Mouse (Mus musculus) kidney, adult 2 months (tissue): ENCODE results near the gene Brap. TPM values are rescaled to one million over a fixed set of nuclear protein-coding genes. Genes with fewer than 3 reads are reported as not detected.
"Not testable (repeated sequence)": the region's sequence is repeated elsewhere in the genome, so short reads cannot be mapped to it uniquely, and the experiment has no call there.

Experiments
- DNase-seq: peaks from one replicate; pipeline ENCODE4 v3.0.0; 2021
- H3K27ac ChIP-seq: fragments of 200-500 bp; 2 replicates; pipeline ENCODE4 v1.5.1; 2012; ENCODE audit warnings: low read depth, low read length, control low read depth, inconsistent platforms; ENCODE audit not compliant: insufficient read depth
- H3K27me3 ChIP-seq: fragments of 200-500 bp; replicated peaks from 2 replicates; pipeline ENCODE4 v1.6.1; 2012; ENCODE audit warnings: mild to moderate bottlenecking, moderate library complexity, low read length, inconsistent platforms; ENCODE audit not compliant: control insufficient read depth, insufficient read depth
- H3K36me3 ChIP-seq: fragments of 200-500 bp; 2 replicates; pipeline ENCODE4 v1.6.1; 2012; ENCODE audit warnings: mild to moderate bottlenecking, moderate library complexity, low read length, inconsistent platforms; ENCODE audit not compliant: control insufficient read depth, insufficient read depth
- H3K4me1 ChIP-seq: fragments of 200-500 bp; 2 replicates; pipeline ENCODE4 v1.6.1; 2011; ENCODE audit warnings: low read length; ENCODE audit not compliant: control insufficient read depth, insufficient read depth
- H3K4me3 ChIP-seq: fragments of 200-500 bp; 2 replicates; pipeline ENCODE4 v1.5.1; 2011; ENCODE audit warnings: mild to moderate bottlenecking, low read depth, low read length, control low read depth; ENCODE audit not compliant: insufficient read depth
- CTCF ChIP-seq: fragments of 200-500 bp; conservative IDR thresholded peaks from 2 replicates; pipeline ENCODE4 v1.5.1; 2011; ENCODE audit warnings: low read depth, mild to moderate bottlenecking, control low read depth, low read length, moderate library complexity, mixed read lengths; ENCODE audit not compliant: insufficient read depth, insufficient read length
- POLR2A ChIP-seq: fragments of 200-500 bp; IDR thresholded peaks from one replicate; pipeline ENCODE4 v1.6.1; 2011; ENCODE audit warnings: low read depth, low read length, control low read depth
- WGBS: fragments of 180-500 bp; shearing (Covaris S2); methylation state at CpG from one replicate; pipeline ENCODE4 v1.1.7; 2018; 5-methylcytosine and 5-hydroxymethylcytosine counted together
- polyA plus RNA-seq: library from polyadenylated mRNA; depleted of rRNA; stranded (reverse); fragments of >200 nt; gene quantifications from 2 replicates; pipeline ENCODE4 v1.2.3, GENCODE M21; 2012; rRNA removed

Brap gene
- 44.0 and 50.1 TPM in 2 replicates for polyA plus RNA-seq

DNA sequence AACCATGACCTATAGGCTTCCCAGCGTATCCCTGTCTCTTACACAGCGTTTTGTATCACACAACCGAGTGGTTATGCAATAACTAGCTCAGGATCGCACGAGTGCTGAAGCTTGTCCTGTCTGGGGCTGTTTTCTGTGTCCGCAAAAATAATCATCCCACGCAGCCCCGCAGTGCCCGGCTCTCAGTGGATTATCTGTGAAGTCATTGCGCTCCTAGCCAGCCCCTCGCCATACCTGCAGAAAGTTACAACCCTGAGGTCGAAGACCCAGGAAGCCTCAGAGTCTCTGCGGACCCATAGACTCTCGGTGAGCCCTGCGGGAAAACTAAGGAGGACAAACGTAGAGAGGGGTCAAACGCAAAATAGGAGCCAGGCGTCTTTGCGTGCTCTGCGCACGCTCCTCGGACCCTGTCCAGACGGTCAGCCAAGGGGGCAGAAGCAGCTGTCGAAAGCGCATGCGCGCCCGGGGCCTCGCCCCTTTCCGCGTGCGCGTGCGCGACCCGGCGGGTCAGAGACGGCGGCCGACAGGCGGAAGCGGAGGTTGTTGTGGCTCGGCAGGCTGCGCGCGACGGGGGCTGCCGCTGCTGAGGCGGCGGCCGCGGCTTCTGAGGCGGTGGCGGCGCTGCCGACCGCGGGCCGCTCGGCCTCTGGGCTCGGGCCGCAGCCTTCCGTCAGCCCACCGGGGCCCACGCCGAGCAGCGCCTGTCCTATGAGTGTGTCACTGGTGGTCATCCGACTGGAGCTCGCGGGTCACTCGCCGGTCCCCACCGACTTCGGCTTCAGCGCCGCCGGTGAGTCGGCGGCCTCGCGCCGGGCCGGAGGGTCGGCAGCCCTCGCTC, at the start of gene Brap, which contains the start of gene Acad10:
Gene Brap, plus strand, starts transcription at position 505 of the 838 bp plus-strand sequence.
Gene Acad10, minus strand, starts transcription at position 456 of the 838 bp plus-strand sequence.
- peak; percentile 97 for DNase-seq
- H3K27ac ChIP-seq, result peak within 1 kb of the TSS; percentile 79
- under 1% methylated on average over 85 of the region's 85 CpGs for WGBS
- peak within 1 kb of the TSS; percentile 61 for H3K4me3 ChIP-seq
- peaks cover 12% of the 10 kb centered on the region; the same call in 1 of the 2 replicates for H3K4me1 ChIP-seq
- peaks cover 3% of the 10 kb centered on the region for H3K36me3 ChIP-seq
- TF ChIP-seq CTCF, result no peak
- peak; percentile 52 for TF ChIP-seq POLR2A
- no peaks in the 10 kb centered on the region for H3K27me3 ChIP-seq

DNA sequence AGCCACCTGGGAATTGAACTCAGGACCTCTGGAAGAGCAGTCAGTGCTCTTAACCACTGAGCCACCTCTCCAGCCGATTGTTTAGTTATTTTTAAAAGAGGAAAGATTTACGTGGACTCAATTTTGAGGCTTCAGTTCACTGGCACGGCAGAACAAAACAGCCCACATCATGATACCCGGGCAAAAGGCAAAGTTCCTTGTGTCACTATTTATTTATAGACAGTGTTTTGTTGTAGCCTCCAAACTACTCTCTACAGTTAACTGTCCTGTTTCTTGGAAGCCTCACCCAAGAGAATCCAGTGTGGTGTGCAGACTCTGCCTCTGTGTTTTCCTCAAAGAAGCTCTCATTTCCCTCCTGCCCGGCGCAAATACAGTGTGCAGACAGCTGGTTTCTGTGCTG, 48.3 kb upstream of the Brap start:
- 67% methylated on average over 6 of the region's 6 CpGs for WGBS
- Histone ChIP-seq H3K4me3 (no peak overlapping the region), H3K27me3 (no peaks in the 10 kb centered on the region), H3K36me3 (no peaks in the 10 kb centered on the region), H3K27ac (no peak overlapping the region), H3K4me1 (no peaks in the 10 kb centered on the region)
- TF ChIP-seq POLR2A (no peak), CTCF (no peak)
- DNase-seq, result peak; percentile 60

DNA sequence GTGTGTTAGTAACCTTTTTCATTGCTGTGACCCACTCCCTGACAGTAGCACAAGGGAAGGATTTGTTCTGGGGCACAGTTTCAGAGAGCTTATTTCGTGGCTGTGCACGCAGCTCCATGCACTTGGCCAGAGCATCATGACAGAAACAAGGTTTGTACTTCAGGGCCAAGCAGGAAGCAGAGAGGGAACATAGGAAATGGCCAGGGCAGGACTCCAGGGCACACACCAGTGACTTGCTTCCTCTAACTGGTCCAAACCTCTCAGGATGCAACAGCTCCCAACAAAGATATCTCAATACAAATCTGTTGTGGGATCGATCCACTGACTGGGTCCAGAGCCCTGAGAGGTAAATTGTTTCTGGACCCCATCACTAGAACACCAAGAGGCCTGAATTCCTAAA, 45.4 kb upstream of the Brap start:
- not testable (repeated sequence) for H3K4me3 ChIP-seq, H3K4me1 ChIP-seq, H3K36me3 ChIP-seq, H3K27me3 ChIP-seq
- H3K27ac ChIP-seq, result peak overlapping the region; percentile 54; the same call in 1 of the 2 replicates
- 64% methylated on average over 3 of the region's 3 CpGs for WGBS
- DNase-seq, result peak; percentile 47

DNA sequence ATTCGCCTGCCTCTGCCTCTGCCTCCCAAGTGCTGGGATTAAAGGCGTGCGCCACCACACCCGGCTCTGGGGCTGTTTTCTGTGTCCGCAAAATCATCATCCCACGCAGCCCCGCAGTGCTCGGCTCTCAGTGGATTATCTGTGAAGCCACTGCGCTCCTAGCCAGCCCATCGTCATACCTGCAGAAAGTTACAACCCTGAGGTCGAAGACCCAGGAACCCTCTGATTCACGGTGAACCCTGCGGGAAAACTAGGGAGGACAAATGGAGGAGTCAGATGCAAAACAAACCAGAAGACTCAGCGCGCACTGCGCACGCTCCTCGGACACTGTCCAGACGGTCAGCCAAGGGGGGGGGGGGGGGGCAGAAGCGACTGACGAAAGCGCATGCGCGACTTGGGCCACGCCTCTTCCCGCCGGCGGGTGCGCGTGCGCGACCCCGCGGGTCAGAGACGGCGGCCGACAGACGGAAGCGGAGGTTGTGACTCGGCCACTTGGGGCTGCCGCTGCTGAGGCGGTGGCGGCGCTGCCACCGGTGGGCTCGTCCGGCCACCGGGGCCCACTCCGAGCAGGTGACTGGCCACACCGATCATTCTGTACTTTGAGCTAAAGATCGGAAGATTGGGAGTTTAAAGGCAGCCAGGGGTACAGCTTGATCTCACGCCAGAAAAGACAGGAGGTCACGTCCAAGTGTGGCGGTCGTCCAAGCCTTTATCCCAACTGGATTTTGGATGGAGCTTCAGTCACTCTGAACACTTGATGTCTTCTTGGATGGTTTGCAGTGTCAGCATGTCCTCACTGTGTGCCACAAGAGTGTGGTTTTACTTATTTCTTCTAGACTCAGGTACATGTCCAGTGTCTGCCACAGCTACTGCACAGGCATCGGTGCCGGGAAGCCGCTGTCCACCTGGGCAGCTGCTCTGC, 41.5 kb upstream of the Brap start, which contains the start of gene Acad12:
Gene Acad12, minus strand, starts transcription at position 347 of the 922 bp plus-strand sequence.
- Histone ChIP-seq H3K27ac (peak within 1 kb of the TSS; percentile 98), H3K27me3 (no peaks in the 10 kb centered on the region), H3K4me1 (peaks cover 9% of the 10 kb centered on the region; the same call in 1 of the 2 replicates), H3K4me3 (peak within 1 kb of the TSS; percentile 76), H3K36me3 (no peaks in the 10 kb centered on the region)
- TF ChIP-seq CTCF (no peak), POLR2A (peak; percentile 92)
- DNase-seq, result peak; percentile 92
- WGBS, result under 1% methylated on average over 53 of the region's 58 CpGs

DNA sequence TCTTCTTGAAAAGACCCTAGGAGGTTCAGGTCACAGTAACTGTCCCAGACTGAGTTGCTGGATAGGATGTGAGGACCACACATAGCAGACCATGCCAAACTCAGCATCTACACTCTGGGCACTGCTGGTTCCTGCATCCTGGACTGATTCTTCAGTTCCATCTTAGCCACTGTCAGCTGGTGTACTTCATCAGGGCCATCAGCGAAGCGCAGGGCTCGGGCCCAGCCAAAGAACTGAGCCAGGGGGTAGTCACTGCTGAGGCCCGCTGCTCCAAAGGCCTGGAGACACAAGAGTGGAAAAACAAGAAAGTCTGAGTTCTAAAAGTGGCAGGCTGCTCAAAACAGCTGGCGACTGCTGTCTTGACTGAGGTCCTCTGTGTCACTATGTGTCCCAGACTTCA, 39.3 kb upstream of the Brap start:
- Histone ChIP-seq H3K36me3 (no peaks in the 10 kb centered on the region), H3K27me3 (no peaks in the 10 kb centered on the region), H3K27ac (no peak overlapping the region), H3K4me1 (peaks cover 9% of the 10 kb centered on the region; the same call in 1 of the 2 replicates), H3K4me3 (no peak overlapping the region)
- WGBS, result 91% methylated on average over 5 of the region's 5 CpGs
- TF ChIP-seq CTCF (no peak), POLR2A (no peak)
- DNase-seq, result no peak

DNA sequence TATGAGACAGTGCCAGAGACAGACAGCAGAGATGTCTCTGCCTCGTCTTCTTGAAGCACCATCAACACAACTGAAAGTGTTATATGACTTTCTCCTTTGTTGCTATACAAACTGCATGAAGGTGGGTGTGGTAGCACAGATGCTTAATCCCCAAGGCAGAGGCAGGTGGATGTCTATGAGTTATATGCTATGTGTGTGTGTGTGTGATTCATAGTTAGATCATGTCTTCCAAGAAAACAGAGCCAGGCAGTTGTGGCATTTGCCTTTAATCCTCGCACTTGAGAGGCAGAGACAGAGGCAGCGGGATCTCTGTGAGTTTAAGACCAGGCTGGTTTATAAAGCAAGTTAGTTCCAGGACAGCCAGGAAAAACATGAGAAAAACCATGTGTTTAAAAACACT, 37.1 kb upstream of the Brap start:
- Histone ChIP-seq H3K27me3 (no peaks in the 10 kb centered on the region), H3K4me3 (no peak overlapping the region), H3K27ac (no peak overlapping the region), H3K36me3 (no peaks in the 10 kb centered on the region), H3K4me1 (peaks cover 6% of the 10 kb centered on the region; the same call in 1 of the 2 replicates)
- 89% methylated on average over 3 of the region's 3 CpGs for WGBS
- no peak for DNase-seq
- TF ChIP-seq CTCF, result no peak
- TF ChIP-seq POLR2A, result no peak

DNA sequence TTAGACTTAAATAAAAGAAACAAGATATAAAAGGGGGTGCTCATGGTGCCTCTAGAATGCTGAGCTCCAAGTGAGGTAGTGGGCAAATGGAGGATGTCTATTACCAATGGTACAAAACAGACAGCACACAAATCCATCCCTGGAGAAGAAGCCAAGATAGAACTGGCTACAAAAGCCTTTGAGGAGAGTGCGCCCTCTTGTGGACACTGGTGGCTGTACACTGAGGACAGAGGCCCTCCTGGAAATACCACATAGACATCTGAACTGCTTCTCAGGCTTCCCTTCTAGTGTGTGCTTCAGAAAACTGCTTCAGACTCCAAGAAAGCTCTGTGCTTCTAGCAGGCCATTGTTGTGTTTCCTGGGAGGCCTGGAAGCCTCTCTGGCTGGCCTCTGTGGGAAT, 32.5 kb upstream of the Brap start:
- H3K4me1 ChIP-seq, result no peaks in the 10 kb centered on the region
- TF ChIP-seq POLR2A (no peak), CTCF (peak; percentile 89)
- DNase-seq, result peak; percentile 78
- H3K4me3 ChIP-seq, result no peak overlapping the region
- no peaks in the 10 kb centered on the region for H3K27me3 ChIP-seq
- WGBS, result 3% methylated on average over 1 of the region's 1 CpGs
- H3K27ac ChIP-seq, result no peak overlapping the region
- H3K36me3 ChIP-seq, result no peaks in the 10 kb centered on the region

DNA sequence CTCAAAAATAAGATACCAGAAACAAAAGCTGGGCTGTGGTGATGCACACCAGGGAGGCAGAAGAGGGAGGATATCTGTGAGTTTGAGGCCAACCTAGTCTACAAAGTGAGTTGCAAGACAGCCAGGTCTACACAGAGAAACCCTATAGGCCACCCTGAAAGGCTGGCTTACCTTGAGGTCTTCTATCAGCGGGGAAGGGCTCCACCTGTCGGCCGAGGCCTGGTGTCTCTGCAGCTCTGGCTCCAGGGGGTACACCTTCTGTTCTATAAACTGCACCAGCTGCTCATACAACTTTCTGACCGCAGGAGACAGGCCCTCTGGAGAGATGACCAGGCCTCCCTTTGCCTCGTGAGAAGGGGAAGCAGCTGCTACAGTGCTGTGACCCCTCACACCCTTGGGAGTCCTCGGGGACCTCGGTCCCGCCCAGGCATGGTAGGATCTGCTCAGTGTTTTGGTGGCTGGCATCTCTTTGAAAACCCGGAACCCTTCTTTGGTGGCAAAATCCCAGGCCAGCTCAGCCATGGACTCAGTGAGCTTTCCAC, 29.2 kb upstream of the Brap start:
- H3K4me1 ChIP-seq, H3K27me3 ChIP-seq, H3K4me3 ChIP-seq, H3K36me3 ChIP-seq, H3K27ac ChIP-seq: not testable (repeated sequence)
- 66% methylated on average over 9 of the region's 9 CpGs for WGBS
- DNase-seq, result peak; percentile 37
